Mouse (Mus musculus): ENCODE measurements around the gene Cd47.

DNA sequence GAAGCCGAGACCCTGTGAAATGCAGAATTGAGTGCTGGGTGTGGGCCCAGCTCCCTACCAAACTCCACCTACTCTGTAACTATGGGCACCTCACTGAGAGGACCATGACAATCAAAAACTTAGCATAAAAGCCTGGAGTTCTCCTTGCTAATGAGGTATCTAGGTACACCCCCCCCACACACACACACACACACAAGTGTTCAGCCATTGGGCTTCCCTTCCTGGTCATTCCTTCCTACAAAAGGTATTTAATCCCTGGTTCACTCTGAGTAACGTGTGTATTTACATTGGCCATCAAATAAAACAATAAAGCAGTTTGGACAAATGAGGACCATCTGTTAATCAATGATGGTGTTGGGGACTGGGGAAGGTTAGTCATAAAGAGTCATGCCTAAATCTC is 155.6 kb downstream of the Cd47 start:
- TF ChIP-seq TCF12 (IDR thresholded peaks at IDR 0.05; ENCODE audit: insufficient read depth, poor library complexity, severe bottlenecking), result no peak
- no peak for TF ChIP-seq POLR2A (IDR thresholded peaks at IDR 0.05; ENCODE audit: insufficient read length, low read depth)
- no peak for TF ChIP-seq USF1 (IDR thresholded peaks at IDR 0.05; ENCODE audit: low read depth)
- no peak for TF ChIP-seq E2F4 (IDR thresholded peaks at IDR 0.05; ENCODE audit: insufficient read depth)
- no peak for TF ChIP-seq POLR2AphosphoS2 (IDR thresholded peaks at IDR 0.05; ENCODE audit: insufficient read length, low read depth)
- TF ChIP-seq MAX (IDR thresholded peaks at IDR 0.05; ENCODE audit: low read depth), result no peak
- no peak for TF ChIP-seq TCF3 (IDR thresholded peaks at IDR 0.05; ENCODE audit: insufficient read length, low read depth)

Measured in myocyte (in vitro differentiated cells).